Mouse (Mus musculus): Measurements from ENCODE around the gene Sri.

- TF ChIP-seq CTCF (IDR thresholded peaks at IDR 0.05; ENCODE audit: low read depth, low read length) (no peak), POLR2A (IDR thresholded peaks at IDR 0.05; ENCODE audit: extremely low read depth, insufficient read depth, low read length) (no peak)
Observed at GRCm38 (mm10) chr5:8055721-8056129, 9.8 kb downstream of the Sri start.
